Mouse (Mus musculus): ENCODE measurements around the gene Prm2. TPM values are rescaled to one million over a fixed set of nuclear protein-coding genes. Genes with fewer than 3 reads are reported as not detected.
A peak's percentile ranks its signal among the peaks of the same experiment; 100 is the strongest.

The Prm2 gene
- total RNA-seq, 4 experiments from 2014 or later: not detected

DNA sequence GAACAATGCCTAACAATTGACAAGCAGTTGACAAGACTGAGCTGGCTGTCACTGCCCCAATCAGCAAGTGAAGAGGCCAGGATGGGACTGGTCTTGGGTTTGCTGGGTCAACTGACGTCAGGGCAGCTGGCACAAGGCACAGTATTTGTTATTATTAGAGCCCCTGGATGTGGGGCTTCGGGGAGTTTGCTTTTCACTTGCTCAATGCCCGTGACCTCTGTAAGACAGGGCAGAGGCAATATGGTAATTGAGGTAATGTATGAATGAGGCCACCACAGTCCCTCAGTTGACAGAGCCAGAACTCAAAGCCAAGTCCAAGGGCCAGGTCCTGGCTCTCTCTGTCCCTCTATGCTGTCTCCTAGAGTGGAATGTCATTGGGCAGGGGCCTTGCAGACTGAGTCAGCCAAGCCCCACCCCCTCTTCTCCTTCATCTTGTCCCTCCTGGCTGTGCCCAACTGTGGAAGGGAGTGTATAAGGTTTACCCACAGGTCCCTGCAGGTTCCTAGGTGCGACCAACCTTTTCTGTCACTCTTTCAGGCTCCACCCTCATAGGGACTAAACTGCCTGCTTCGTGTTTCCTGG lies 18.3 kb downstream of the Prm2 start:
- DNase-seq (ENCODE audit: low spot score in 2 of 2): no peak

DNA sequence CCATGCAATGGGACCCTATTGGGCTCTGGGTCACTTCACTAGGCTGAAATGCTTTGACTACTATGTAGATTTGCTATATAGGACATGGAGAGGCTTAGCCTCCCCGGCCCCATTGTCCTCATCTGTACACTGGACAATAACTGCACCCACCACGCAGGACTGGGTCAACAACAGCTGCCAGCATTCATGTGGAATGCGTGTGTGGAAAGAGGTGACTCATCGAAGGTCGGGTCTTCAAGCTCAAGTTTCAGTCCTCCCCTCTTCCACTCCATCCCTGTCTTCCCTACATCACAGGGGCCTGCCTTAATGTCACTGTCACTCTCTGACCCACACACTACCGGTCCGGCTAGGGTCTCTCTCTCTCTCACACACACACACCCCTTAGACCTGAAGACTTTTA lies 19.6 kb downstream of the Prm2 start:
- DNase-seq (ENCODE audit: low spot score in 2 of 2): no peak

DNA sequence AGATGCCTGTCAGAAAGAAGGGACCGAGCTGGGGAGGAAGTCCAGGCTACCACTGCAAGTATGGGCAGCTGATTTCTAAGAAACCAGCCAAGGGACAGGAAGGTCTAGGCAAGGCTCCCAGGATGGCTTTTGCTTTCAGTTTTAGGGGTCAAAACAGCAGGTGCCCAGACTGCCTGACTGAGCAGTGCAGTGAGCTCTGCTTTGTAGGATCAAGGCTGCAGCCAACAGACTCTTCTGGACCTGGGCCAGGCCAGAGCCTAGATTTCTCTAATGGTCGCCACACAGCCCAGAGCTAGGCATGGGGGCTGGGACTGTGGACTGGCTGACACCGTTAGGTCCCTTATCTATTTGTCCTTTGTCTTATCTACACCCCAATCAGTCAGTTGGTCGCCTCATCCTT lies 21.2 kb downstream of the Prm2 start:
- DNase-seq (ENCODE audit: low spot score in 2 of 2): no peak

DNA sequence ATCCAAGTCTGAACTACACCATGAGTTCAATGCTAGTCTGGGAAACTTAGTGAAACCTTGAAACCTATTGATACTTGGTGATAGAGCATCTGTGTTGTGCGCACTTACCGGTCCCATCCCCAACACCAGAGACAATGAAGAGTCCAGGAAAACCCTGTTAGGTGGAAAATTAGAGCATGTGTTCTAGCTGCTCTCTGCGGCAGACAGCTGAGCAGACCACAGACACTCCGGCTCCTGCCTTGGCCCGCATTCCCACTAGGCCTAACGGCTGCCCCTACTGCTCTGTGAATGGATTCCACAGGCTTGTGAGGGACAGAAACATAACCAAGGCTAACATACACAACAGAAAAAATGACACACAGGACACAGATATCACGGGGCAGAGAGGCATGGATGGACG lies 22.4 kb downstream of the Prm2 start:
- no peak for DNase-seq (ENCODE audit: low spot score in 2 of 2)

DNA sequence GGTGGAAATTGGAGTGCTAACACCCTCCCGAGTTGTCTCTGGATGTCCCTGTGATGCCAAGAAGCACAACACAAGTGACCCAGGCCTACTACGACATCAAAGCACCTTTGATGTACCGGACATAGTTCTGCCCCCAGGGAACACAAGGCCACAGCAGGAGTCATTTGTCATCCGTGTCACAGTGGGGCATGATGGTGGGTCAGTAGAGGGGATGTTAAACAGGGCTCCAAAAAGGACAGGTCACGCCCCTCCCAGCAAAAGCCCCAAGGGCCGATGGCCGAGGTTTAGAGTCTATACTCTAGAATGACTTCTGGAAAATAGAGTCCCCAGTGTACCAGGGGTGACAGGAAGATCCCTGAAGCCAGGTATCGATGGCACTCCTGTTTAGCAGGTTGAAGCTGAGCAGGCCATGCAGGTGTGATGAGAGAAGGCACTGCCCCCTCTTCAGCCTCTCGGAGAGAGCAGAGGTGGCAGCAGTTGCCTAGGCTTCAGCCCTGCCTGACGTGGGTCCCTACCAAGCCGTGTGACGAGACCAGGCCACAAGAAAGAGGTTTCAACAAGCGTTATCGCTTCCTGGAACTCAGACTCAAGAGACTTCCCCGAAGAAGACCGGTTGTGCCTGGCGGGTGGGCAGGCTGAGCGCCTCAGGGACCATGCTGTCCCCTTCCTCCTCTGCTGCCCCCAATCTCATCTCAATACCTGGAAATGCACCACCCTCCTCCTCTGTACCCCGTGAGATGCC lies 24.0 kb downstream of the Prm2 start:
- DNase-seq (ENCODE audit: low spot score in 2 of 2): no peak

DNA sequence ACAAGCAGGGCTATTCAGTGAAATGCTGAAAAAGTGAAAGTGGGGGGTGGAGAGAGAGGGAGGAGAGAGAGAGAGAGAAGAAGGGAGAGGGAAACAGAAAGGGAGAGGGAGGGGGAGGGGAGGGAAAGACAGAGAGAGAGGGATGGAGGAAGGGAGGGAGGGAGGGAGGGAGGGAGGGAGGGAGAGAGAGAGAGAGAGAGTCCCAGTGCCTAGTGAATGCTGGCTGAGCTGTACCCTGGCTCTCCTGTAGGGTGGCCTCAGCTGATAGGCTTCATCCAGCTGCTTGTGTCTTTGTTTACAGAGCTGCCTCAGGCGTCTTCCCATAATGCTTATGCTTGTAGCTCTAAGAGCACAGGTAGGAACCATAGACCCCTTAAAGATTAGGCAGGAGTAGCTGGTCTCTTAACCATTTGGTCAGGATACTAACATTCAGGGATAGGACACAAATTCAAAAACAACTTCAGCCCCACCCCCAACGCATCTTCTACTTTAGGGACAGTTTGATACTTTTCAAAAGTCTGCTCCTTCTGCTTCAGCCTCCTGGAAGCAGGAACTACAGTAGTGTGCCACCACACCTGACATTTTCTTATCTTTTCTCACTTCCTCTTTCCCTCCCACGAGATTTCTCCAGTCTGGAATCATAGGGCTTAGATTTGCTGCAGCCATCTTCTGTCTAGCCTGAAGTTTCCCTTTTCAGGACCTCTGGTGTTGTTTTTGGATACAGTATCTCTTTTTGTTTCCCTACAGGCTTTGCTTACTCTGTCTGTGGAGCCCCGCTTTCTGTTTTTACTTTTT lies 25.2 kb downstream of the Prm2 start:
- DNase-seq (ENCODE audit: low spot score in 2 of 2): no peak

DNA sequence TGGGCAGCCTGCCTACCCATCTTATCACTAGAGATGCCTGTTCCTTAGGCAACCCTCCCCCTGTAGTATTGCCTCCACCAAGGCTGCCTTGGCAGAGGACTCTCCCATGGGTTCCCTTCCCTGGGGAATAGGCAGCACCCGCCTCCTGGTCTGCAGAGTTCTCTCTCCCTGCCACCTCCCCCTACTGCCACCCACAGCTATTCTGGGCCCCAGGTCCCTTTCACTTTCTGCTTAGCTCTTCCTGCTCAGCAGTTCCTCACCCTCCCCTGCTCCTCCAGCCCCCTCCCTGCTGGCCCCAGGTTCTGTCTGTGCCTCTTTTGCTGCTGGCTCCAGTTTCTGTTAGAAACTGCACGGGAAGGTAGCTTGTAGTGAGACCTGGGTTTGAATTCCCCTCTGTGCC lies 26.3 kb downstream of the Prm2 start:
- DNase-seq (ENCODE audit: low spot score in 2 of 2): no peak

DNA sequence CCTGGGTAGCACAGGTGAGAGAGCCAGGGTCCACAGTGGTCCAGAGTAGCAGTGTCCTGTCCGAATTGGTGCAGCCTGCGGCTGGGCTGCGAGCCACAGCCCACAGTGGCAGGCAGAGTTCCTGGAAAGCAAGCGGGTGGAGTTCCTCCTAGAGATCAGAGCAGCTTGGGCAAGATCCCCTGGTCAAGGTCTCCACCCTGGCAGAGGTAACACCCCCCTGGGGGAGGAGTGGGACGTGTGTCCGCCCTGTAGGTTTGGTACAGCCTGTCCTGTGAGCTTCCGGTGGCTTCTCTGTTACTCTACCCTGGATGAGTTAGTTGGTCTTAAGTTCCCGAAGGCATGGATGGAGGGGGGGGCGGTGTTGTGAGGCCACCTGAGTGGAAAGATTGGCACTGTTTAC lies 27.1 kb downstream of the Prm2 start:
- no peak for DNase-seq (ENCODE audit: low spot score in 2 of 2)

DNA sequence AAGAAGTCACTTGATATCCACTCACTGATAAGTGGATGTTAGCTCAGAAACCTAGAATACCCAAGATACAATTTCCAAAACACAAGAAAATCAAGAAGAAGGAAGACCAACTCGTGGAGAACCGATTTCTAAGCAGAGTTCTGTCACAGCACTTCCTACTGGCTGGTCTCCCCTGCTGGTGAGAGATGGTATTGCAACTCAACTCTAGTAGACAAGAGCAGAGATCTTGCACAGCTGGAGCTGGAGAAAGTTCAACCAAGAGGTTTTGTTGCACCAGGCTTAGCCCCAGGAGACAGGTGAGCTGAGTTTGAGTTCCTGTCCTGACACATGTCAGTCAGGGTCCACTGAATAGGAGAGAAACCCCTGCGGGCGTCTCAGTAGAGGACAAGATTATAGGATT lies 28.8 kb downstream of the Prm2 start:
- peak in 1 of 2 experiments; percentile 42 for DNase-seq (ENCODE audit: low spot score in 2 of 2)

DNA sequence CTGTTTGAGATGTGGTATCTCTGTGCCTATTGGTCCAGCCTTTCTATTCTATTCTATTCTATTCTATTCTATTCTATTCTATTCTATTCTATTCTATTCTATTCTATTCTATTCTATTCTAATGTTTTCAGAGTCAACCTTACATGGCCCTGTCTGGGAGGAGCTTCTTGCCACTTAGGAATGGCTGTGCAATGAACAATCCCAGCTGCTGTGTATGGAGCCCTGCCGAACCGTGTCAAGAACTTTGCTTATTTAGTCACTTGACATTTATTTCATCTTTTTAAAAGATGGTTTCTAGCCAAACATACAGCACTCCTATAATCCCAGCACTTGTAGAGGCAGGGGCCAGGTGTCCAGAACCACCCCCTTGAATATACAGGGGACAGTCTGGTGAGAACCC lies 31.6 kb downstream of the Prm2 start:
- DNase-seq (ENCODE audit: low spot score in 2 of 2): no peak

DNA sequence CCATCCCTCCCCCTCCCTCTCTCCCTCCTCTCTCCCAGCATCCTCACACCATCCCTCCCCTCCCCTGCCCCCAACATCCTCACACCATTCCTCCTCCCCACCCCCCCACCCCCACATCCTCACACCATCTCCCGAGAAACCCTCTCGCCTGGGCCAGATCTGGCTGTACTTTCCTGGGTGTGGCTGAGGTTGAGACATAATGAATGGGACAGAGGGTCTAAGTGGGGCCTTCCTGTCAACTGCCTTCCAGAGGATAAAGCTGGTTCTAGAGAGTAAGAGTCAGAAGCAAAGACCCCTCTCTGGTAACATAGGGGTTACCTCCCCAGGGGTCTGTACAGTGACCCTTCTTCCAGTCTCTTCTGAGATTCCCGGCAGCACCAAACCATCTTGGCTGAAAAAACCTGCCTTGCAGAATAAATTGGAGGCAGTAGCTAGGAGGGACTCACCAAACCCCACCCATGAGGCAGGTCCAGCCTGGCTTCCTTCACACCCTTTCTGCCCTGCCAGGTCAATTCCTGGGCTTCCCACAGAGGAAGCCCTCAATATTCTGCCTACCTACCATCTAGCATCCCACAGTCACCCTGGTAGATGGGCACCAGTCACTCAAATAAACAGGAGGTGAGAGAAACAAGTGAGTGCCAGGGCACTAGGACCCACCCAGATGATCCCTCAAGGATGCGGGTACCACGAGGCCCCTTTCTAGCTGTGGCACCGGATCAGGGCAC lies 32.2 kb downstream of the Prm2 start:
- no peak for DNase-seq (ENCODE audit: low spot score in 2 of 2)

DNA sequence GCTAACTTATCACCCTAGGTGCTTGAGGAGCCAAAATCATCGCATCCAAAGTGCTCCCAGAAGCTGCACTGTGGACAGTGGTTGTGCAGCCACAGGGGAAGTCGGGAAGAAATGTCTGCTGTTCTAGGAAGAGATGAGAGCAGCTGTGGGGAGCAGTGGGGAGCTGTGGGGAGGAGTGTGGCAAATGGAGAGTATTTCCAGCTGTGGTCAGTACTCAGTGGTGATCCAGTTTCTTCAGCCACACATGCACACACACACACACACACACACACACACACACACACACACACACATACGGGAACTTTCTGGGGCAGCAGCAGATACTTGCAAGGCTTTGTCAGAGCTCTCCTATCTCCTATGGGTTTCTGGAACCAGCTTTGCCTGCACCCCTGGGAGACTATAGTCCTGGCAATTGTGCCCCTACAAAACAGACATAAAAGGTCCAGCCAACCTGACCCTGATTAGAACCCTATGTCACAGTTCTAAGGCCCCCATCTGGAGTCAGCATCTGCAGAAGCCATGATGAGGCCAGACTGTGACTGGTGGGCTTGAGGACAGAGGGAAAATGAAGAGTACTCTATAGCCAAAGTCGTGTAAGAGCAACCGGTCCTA lies 33.3 kb downstream of the Prm2 start:
- DNase-seq (ENCODE audit: low spot score in 2 of 2): no peak

DNA sequence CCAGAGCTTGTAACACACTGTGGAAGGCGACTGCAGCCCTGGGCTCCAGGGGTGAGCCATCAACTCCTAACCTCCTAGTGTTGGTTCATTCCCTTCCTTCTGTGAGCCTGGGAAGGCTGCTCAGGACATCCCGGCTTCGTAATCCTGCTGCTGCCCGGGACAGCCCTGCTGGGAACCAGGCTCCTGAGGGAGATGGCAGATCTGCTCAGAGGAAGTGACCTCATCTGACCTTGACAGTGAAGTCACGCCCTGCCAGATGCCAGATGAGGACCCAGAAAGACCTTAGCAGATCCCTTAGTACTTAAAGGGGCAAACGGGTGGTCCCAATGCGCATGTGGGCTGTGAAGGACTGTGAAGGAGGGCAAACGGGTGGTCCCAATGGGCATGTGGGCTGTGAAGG lies 34.8 kb downstream of the Prm2 start:
- no peak for DNase-seq (ENCODE audit: low spot score in 2 of 2)

DNA sequence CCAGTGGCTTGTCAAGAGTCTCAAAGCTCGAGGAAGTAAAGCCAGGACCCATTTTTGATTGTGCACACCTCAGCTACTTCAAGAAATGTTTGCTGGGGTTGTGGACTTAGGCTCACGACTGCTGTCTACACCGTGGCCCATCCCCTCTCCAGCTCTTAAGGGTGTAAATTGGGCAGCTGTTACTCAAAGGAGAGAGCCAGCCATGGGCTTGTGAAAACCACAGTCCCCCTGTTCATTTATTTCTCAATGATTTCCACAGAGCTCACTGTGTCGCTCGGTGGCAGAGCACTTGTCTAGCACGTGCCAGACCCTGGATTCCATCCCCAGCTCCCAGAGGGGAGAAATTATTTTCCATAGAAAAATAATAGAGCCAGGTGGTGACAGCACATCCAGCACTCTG lies 39.8 kb downstream of the Prm2 start:
- no peak for DNase-seq (ENCODE audit: low spot score in 2 of 2)

DNA sequence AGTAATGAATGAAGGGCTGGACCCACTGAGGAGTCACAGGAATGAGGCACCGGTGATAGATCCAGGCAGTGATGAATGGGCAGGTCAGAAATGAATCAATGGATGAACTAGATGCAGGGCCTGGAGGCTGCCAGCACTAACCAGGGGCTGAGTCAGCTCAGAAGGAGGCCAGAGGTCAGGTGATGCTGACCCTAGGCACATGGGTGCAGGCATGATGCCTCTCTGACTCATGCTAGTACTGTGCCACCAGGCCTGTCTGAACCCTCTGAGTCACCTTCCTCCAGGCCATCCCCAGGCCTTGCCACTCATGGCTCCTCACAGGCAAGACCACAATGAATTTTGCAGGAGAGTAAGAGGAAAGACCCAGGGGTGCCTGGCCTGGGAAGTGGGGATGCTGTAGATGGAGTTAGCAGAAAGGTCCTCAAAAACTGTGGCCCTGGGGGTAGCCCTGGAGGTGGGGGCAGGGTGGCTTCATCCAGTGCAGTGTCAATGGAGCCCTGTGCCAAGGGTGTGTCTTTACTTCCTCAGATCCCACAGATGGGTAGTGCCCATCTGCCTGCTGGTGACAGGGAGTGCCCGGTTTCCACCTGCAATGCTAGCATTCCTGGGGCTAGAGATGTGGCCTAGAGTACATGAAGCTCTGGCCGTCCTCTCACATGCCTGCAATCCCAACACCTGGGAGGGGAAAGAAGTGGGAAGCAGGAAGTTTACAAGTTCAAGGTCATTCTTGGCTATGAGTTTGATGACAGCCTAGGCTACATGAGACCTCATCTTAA lies 41.2 kb downstream of the Prm2 start:
- DNase-seq (ENCODE audit: low spot score in 2 of 2): no peak

DNA sequence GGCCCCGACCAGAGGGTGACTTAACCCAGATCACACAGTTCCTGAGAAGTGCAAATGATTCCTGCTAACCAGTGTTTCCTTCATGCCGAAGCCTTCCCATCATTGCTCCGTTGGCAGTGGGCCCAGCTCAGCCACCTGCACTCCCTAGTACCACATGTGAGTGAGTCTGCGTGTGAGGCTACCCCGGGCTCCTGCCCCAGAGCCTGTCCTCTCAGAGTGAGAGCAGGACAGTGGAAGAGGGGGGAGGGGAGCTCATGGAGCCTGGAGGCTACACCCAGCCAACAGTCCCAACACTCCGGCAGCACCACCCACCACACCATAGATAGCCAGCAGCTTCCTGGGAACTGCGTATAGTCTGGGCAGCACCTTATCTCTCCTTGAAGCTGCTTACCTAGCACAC lies 46.1 kb downstream of the Prm2 start:
- peak in 1 of 2 experiments; percentile 46 for DNase-seq (ENCODE audit: low spot score in 2 of 2)

DNA sequence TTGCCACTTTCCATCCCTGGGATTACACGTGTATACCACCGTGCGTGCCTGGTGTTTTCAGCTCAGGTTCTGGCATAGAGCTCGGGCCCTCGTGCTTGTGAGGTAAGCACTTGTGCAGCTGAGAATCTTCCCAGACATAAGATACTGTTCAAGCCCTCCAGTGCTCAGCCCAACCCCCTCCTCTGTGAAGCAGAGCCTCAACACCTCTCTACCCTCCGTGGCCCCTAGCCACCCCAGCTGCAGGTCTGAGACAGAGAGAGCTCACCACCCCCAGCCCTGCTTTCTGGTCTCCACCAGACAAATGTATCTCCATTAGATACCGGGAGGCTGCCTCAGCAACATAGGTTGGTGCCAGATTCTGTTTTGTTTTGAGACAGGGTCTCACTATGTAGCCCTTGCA lies 46.7 kb downstream of the Prm2 start:
- no peak for DNase-seq (ENCODE audit: low spot score in 2 of 2)

Data from layer of hippocampus, adult 8-10 months (tissue).